Mouse (Mus musculus) c-Kit-positive CD71-positive TER-119-positive erythroid progenitor cells, embryonic 14.5 days (primary cell): Measurements from ENCODE around the gene Olfr791.

Source experiments
- DNase-seq: peaks from one replicate; pipeline ENCODE4 v3.0.0-alpha.2; 2013; ENCODE audit warnings: low spot score

Gene Olfr791

DNA sequence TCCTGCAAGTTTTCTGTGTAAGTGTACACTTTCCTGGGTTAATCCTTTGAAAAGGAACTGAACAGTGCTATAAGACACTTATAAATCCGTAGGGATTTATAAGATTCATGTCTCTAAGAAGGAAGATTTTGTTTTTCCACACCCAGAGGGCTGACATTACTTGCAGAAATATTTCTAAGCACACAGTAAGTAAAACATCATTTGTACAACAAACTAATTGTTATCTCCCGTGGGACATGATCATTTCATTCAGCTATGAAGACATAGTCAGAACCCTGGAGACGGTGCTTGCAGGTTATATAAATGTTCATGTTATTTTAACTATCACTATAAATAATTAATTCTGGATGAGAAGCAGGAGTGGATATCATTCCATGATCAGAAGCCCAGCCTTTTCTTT is at the start of gene Olfr791:
Gene Olfr791 (plus strand): TSS at position 301 of the 400 bp plus-strand sequence.
- DNase-seq, result no peak

DNA sequence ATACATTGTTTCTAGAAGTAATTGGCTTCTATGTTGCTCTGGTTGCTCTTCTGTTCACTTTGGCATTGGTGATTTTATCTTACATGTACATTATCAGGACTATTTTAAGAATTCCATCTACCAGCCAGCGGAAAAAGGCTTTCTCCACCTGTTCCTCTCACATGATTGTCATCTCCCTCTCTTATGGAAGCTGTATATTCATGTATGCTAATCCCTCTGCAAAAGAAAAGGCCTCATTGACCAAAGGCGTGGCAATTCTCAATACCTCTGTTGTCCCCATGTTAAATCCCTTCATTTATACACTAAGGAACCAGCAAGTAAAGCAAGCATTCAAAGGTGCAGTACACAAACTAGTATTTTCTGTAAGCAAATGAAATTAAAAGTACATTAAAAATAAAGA is 48.3 kb upstream of the Olfr791 start:
- no peak for DNase-seq

DNA sequence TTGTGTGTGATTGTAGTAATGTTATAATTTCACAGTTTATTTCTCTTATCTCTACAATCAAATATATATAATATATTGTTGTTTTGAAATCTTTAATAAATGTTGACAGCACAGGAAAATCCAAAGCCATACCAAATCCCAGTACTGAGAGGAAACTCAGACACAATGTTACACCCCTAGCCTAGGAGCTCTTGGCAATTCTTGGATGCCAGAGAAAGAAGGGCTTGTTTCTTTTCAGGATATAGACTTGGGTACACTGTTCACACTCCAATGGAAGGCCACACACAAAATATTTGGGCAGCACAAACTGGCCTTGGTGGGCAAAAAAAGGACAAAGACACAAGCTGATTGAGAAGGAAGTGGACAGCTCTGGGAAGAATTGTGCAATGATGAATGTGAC is 47.9 kb upstream of the Olfr791 start:
- no peak for DNase-seq

DNA sequence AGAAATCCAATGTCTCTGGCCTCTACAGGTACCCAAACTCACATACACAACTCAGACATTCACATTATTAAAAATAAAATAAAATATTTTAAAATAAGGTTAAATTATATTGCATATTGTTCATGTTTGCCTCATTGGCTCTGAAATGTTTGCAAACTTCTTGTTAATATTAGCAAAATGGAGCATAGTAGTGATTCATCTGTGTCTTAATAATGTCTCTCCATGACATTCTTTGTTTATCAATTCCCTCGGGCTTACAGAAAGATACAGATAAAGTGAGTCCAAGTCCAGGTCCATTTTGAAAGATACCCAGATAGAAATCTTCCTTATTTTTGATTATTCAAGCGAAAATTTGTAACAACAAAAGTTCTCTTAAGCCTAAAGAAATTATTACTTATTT is 37.1 kb upstream of the Olfr791 start, which contains the start of gene Olfr789:
Gene Olfr789 (plus strand): TSS at position 301 of the 400 bp plus-strand sequence.
- DNase-seq, result no peak

DNA sequence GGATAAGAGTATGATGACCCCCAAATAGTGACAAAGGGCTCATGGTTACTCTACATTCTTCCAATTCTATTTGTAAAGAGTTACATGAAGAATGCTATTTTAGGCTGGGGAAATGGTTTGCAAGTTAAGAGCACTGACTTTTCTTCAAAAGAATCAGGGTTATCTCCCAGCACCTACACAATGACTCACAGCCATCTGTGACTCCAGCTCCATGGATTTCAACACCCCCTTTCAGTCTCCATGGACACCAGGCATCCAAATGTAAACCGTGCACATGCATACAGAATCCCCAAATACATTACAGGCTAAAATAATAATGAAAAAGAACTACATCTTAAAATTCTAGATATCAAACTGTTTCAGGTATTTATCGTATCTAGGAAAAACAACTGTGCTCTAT is 31.5 kb upstream of the Olfr791 start:
- DNase-seq, result no peak

DNA sequence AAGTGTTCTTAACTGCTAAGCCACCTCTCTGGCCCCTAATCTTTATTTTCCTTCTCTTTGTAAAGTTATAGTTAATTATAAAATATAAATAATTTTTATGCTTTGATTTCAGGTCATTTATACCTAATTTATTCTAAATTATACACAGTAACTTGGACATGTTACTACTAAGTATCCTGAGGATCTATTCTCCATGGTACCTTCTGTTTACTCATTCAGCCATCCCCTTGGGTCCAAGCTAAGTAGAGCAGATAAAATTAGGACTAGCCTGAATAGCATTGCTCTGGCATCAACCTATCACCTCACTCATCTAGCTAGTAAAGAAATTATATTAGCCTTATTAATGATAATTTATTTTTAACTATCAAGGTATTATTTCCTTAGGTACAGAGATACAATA is 23.4 kb upstream of the Olfr791 start, which contains the start of gene Olfr790:
Gene Olfr790 (plus strand): TSS at position 301 of the 400 bp plus-strand sequence.
- no peak for DNase-seq

DNA sequence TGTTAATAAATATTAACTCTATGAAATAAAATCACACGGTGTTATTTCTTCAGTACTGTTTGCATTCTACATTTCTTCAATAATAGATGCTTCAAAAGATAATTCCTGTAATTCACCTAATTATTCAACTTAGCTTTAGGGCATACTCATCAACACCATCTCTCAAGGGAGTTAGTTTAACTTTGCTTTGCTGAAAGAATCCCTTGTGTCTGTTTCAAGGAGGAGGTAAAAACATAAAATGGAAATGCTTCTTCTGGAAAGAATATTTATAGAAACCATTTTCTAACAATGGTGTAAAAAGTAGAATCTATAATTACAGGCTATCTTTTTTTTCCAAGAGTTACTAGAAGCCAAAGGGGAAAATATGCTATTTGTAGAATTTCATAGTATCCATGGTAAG is 17.3 kb downstream of the Olfr791 start, which contains the start of gene Olfr792:
Gene Olfr792 (plus strand): TSS at position 301 of the 400 bp plus-strand sequence.
- DNase-seq, result no peak

DNA sequence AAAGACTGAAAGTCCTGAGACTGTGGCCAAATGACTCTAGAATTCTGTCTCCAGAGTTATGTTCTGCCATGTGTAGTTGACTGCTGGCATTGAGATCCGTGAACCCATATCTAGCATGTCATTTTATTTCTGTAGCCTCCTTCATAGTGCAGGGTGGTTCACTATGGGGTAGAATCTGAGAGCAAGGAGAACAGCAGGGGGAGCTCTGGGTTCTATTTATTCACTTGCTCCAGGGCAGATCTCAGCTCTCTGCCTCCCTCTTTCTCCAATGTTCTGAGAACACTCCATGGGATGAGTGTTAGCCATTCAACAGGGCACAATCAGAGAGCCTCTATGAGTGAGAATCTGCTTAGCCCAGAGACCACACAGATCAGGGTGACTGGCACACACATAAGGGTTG is 27.8 kb downstream of the Olfr791 start:
- no peak for DNase-seq

DNA sequence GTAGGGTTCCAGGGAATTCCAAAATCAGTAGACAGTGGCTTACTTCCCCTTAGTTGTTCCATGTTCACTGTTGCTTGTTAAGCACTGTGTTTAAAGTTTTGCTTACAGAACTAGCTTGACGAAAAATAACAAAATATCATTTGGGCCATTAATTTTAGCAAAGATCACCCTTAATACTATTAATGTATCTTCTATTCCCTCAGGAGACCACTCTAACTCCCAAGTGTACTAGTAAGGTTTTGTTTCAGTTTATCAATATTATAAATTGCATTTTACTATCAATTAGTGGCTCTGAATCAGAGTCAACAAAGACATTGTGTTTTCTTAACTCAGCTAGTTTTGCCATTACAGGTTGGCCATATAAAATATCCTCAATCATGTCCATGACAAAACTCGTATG is 45.8 kb downstream of the Olfr791 start, which contains the start of gene Olfr794:
Gene Olfr794 (plus strand): TSS at position 301 of the 400 bp plus-strand sequence.
- no peak for DNase-seq

DNA sequence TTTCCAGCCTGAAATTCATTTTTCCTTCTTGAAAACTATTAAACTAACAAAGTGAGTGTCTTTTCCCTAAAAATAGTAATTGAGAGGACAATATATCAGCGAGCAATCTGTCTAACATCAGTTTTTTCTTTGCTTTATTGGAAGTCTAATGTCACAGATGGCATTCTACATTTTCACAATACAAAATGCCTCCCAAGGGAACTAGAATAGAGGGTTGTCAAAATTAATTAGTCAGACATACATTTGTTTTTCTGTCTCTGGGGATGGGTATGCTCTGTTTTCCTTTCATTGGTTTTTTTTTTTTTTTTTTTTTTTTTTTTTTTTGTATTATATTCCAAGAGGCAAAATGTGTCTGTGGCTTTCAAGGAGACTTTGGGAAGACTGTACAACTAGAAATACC is 55.5 kb downstream of the Olfr791 start:
- no peak for DNase-seq
